Mouse (Mus musculus) hindlimb bud, embryonic 11.5 days (tissue): ENCODE data around the gene Abca1.

Experiments
- DNase-seq: peaks from one replicate; pipeline ENCODE4 v3.0.0-alpha.2; 2012; ENCODE audit warnings: low read depth, low spot score; ENCODE audit errors: extremely low spot score

Abca1 gene

DNA sequence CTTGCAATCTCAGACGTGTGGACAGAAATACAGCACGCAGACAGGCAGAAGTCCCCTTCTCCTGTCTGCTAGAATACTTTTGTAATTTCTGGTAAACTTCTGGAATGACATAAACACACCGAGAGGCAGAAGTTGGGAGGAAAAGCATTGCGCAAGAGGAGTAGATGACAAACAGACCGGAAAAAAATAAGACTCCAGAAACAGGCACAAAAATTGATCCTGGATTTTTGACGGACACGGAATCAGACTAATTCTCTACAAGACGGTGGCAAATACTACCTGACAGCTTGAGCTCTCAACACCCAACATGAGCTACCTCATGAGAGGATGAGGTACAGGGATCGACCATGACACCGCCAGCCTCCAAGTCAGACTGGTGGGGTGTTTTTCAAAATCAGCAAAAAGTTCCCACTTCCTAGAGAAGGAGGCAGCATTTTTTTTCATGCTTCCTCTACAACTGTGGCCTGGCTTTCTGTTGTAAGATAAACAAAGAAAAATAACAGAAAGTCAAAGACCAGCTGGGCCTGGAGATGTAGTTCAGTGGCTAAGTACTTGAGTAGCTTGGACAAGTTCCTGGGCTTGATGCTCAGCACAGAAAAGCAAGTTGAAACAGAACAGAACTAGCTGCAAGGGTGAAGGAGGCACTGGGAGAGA lies 34.7 kb downstream of the Abca1 start:
- DNase-seq, result no peak

DNA sequence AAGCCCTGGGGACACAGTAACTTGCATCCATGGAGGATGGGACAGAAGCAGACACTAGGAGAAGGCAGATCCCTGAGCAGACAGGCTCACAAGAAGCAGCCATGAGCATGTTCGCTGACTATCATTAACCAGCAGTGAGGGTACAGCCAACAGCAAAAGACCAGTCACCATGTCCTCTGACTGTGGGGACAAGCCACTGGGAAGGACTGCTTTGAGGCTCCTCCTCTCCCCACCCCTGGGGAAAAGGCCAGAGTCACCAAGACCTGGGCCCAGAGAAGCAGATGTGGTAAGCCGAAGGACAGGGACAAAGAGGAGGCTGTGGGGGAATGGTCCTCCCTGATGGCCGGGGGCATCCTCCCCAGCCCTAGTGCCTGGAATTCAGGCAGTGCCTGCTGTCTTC lies 37.4 kb downstream of the Abca1 start:
- no peak for DNase-seq

DNA sequence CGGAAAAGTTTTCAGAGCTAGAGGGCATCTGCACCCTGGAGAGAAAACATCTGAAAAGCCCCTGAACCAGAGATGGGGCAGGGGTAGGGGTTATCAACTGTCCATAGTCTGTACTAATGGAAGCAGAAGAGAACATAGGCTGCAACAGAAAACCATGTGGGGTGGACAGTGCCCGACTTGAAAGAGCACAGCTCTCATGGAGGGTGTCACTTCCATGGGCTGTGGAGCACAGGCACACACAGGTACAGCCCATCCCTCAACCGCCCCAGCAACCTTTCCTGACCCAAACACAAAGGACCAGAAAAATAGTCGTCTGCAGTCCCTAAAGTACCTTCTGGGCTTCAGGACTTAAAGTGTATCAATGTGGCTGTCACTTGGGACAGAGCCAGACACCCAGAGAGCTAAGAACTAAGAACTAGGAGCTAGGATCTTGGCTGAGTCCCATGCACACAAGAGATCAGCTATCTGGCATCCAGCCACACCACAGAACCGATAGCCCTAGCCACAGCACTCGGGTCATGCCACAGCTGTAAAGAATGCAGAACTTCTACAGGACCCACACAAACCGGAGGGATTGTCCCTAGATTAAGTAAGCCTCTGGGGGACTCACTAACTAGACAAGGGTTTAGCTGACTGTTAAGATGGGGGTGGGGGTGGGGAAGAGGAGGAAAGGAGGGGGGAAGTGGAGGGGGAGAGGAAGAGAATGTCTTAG lies 38.0 kb downstream of the Abca1 start:
- DNase-seq, result no peak

DNA sequence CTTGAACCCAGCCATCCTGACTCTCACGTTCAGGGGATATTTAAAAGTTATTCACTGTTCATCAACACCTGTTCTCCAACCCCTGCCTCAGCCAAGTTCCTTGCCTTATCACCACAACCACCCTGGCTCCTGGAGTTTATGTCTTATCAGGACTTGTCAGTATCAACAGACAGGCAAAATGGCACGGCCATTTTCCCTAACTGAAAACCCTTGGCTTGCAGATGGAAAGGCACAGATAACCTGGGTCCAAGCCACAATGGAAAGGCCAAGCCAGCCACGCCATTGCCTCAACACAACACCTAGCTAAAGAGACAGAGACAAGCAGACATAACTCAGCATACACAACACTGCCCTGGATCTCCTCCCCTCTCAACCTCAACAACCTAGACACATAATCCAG lies 38.6 kb downstream of the Abca1 start:
- DNase-seq, result no peak

DNA sequence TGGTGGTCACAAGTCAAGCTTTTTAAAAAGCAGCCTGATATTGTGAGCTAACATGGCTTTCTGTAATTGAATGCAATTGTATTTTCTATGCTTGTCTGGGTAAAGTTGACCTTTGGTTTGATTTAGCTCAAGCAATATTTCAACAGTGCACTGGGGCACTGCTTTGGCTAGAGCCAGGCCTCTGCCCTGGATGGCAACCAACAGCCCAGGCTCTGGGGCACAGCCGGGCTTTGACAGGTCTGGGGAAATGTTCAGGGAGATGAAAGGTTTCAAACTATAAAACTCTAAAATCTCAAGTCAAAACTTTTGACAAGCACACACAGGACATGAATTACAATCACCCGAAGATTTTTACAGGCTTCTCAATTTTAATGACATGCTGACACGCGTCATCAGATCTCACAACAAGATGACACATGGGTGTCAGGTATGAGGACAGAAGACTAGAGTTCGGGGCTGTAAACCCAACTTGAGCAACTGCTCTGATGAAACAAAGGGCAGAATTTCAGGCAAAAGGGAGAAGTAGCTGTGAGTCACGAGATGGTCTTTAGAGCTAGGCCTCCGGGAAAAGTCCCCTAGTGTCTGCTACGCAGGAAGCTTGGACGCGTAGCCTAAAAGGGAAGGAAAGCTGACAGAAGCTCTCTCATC lies 39.5 kb downstream of the Abca1 start:
- no peak for DNase-seq

DNA sequence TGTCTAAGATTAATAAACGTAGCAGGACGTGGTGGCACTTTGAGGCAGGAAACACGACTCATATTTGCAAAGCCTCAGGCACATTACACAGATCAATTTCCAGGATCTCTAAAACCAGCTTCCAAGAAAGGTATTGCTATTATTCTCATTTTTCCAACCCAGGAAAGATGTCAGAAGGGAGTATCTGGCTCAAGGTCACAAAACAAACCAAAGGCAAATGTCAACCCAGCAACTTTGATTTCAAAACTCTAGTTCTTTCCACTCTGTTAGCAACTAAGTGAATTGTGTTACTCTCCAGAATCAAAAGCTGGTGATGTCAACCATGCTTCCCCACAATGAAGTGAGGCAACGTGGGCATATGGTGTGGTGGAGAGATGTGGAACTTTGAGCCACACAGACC lies 41.1 kb downstream of the Abca1 start:
- no peak for DNase-seq

DNA sequence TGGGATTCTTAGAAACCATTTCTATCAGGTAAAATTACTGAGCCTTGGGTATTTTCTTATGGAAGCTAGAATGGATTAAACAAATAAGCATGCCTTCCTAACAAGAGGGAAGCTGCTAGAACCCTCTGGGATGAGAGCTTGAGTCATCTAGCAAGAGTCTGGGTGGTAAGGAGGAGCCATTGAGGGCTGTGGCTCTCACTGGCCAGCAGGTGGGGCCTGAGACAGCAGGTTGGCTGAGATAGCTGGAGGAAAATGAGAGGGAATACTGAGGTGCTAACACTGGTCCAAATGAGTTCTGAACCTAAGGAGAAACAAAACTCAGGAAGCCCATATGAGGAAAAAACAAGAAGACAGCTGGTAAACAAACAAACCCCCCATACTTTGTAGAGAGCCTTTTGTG lies 42.1 kb downstream of the Abca1 start:
- DNase-seq, result no peak

DNA sequence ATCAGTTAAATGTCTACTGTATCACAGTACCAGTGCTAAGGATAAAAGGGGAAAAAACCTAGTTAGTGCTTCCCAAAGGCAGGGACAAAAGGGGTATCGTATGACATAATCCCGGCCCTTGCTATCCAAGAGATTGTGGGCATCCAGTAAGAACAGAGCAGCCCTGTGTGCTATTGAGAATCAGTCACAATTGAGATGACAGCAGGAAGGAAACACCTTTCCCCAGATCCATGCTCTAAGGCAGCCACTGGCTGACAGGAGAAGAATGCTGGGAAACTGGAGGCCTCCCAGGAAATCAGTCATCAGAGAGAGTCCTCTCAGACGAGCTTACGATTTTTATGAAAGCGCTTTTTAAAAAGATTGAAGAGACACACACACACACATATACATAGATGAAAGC lies 42.6 kb downstream of the Abca1 start:
- no peak for DNase-seq

DNA sequence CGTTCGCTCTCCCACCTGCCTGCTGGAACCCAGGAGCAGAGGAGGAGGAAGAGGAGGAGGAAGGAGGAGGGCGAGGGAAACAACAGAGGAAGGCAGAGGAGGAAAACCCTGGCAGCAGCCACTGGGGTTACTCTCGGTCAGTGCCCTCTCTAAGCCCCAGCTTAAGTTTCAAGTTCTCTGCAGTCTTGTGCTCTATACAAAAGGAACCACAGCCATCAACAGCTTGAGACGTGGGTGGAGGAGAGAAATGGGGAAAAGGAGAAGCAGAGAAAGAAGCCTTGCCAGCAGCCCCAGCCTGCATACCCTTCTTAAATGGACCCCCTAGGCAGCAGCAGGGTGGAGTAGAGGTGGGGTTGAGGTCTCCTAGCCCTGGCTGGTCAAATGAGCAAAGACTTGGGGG lies 43.8 kb downstream of the Abca1 start:
- no peak for DNase-seq

DNA sequence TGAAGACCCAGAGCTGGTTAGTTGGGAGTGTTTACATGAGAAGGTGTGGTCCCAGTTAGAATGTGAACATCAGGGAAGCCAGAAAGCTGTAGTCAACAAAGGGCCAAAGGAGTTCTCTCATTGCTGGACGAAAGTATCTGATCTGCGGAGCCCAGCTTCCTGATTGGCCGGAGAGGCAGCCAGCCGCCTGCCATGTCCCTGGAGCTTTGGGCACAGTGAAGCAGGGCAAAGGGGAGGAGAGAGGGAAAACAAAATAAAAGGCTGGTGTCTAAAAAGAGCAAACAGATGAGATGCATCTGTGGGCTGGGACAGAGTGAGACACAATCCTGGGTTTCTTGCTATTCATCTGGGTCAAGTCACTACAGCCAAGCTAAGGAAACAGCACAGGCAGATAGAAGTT lies 44.3 kb downstream of the Abca1 start:
- DNase-seq, result no peak

DNA sequence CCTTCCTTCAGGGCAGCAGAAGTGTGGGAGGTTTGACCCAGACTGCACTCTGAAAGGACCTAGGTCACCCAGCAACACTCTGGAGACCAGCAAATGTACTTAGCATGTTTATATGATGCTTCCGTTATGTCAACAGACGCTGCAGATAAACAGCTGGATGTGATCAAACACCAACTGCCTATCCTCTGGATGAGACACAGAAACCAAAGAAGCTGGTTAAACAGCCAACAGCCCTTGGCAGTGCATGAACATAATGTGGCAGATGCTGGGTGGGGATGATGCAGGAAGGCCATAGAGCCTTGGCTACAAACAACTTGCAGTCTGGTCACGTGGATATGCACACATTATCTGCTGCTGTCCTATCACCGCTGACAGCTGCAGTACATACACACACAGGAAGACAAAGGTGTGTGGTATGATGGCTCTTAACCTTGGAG lies 47.8 kb downstream of the Abca1 start:
- no peak for DNase-seq

DNA sequence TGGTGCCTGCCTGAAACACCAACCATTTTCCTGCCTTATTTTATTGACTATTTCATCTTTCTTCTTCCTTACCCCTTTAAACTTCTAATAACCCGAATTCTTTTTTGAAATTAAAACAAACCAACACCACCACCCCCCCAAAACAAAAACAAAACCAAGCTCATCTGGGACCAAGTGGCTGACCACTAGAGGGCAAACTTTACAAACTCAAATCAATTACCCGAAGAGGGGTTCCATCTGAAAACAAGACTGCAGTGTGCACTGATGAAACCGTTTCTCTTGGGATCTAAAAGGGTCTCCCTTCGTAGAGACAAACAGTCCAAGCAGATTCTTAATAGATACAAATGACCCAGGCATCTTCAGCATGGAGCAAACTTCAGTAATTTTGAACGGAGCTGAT lies 49.3 kb downstream of the Abca1 start:
- no peak for DNase-seq

DNA sequence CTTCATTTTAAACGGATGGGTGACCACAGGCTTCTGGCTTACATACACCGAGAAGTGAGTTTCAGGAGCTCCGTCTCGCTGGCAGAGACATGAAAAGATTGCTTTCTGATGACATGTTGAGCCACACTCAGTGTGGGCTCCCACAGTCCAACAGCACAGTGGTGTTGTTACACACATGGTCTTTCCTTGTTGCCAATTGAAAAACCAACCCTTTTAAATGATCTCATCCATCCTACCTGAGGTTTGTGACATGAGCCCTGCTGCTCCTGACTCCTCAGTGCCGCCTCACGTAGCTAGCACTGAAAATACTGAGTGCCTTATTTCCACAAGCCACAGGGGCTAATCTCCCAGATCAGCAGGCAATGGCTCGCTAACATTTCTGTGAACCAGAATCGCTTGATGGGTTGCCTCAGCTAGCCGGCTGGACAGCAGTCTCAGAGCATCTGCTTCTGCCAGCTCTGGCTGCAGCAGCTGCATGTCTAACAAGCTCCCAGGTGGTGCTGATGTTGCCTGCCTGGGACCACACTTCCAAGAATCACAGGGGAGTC lies 50.2 kb downstream of the Abca1 start:
- no peak for DNase-seq

DNA sequence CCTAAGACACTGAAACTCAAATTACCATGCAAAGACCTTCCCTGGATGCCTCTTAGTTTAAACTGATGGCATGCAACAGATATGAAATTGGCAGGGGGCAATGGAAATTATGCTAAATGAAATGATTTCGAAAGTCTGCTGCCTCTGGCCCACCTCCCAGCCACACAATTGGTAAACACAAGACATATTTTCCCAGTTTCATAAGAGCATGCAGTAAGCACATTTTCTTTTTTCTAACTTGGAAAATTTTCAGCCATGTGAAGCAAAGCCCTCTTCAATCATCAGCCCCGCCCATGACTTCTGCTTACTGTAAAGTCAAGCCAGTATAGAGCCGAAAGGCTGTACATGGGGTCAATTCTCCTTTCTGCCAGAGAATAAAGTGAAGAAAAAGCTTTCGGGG lies 51.5 kb downstream of the Abca1 start:
- DNase-seq, result no peak

DNA sequence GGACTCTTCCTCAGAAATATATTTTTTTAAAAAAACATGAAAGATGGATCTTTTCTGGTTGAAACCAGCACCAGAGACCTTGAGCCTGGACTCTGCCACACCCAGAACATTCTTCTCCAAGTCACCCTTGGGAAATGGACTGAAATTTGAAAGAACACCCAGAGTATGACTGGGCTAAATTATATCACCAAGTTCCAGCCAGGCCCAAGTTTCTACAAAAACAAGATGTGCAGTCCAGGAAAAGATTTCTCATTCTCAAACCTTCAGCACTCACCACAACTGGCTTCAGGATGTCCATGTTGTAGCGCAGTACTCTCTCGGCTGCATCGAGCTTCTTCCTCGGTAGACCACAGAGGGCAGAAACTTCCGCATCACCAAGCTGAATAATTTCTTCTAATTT lies 53.0 kb downstream of the Abca1 start:
- DNase-seq, result no peak

DNA sequence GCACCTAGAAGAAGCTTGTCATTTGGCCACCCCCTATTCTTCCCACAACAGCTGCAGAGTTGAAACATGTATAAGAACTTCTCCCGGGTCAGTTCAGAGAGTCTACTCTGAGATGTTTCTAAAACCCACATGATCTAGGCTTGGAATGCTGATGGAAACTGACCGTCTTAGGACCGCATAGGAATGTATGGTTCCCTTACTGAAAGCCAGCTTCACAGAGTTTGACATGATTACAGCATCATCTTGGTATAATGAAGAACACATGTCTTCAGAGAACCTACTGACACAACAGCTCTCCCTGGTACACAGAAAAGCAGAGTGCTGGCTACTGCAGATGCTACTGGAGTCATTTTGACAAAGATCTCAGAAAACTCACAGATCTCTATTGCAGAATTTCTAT lies 53.6 kb downstream of the Abca1 start:
- DNase-seq, result no peak

DNA sequence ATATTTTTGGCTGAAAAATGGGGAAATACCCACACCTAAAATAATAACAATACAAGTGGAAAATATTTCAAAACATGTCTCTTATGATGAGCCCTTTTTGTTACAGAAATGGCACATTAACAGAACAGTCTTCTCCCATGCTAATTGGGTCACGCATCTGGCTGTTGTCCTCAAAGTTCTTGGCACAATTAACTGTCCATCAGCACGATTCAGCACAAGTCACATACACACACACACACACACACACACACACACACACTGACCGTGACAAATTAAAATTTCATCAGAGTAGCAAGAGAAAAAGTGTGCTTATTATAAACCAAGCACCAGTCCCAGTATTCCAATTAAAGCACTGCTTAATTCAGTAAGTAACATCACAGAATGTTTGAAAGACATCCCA lies 55.1 kb downstream of the Abca1 start:
- DNase-seq, result no peak

DNA sequence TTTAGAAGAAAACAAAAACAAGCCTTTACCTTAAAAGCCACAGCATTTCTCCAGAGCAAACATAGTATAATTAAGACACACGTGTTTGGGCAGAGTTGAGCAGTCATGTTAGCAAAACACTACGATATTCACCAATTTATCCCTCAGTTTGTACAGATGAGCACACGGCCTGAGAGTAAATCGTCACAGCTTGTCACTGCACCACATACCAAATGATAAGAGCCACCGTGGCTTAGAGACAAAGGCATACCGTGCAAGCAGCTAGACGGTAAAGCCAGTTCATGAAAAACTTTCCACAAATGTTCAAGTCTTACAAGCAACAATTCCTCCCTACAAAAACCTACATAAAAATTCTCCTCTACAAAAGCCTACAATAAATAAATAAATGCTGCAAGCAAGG lies 57.2 kb downstream of the Abca1 start:
- no peak for DNase-seq

DNA sequence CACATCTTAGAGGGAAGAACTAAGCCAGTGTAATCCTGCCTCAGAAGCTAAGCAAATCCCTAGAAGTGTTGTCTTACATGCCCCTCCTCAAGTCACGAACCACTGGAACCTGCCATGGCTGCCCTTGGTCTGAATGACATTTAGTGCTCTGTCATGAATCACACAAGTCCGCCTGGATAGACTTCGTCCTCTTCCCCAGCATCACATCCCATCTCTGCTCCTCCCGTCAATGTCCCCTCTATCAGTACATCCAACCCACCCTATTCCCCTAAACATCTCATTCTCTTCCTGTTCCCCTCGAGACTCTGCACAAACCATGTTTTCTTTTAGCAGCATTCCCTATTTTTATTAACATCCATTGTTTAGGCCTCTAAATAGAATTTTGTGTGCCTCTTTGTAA lies 58.4 kb downstream of the Abca1 start:
- no peak for DNase-seq

DNA sequence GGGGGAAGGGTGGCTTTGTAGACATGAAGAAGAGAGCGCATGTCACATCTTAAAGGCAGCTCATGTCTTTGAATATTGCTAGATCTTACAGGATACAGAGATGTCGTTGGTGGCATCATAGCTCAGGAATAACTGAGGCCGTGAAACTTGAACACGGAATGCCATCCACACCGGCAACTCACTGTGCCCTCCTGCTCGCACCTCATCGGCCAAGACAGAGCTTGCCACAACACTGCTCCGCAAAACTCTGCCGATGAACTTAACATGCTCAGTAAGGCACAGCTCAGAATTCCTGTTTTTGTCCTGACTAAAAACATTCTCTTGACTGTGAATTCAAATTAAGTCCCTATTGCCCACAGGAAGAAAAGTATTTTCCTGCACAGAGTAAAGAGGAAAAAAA lies 59.2 kb downstream of the Abca1 start:
- no peak for DNase-seq

DNA sequence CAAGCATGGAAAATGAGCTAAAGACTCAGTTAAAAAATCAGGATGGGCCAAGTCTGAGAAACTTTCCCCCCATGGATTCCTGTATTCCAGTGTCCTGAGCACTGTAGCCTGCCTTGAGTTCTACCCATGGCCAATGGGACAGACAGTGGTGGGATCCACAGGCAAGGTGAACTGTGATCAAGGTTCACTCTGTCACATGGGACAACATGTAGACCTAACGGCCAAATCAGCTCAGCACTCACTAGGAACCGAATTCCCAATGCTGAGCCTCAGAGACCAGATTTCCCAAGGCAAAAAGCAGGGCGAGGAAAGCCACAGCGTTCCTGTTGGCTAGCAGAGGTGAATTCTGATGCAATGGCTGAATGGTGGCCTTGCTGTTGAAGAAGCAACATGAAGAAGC lies 64.8 kb downstream of the Abca1 start:
- no peak for DNase-seq

DNA sequence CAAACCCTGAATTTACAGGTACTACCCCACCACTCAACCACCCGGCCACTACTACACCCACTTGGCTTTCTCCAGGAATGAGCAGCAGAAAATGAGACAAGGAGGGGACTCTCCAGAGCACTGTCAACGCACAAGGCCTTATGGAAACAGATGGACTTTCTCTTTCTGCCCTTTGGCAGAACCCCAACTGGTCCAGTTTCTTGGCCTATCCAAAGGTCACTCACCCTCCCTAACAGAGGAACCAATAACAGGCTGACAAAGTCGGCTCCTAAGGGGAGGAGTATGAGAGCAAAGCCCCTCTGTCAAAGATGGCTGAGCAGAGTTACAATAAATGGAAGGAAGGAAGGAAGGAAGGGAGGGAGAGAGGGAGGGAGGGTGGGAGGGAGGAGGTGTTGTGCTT lies 65.4 kb downstream of the Abca1 start:
- DNase-seq, result no peak
